Mouse (Mus musculus) thymus, postnatal 10 days (tissue): ENCODE measurements around the gene Tbc1d23.
A peak's percentile ranks its signal among the peaks of the same experiment; 100 is the strongest.

Source experiments
- DNase-seq, 2 experiments: peaks; one replicate each; pipeline ENCODE4 v3.0.0; 2021; ENCODE audit warnings: low spot score in 2 of 2

Tbc1d23 gene

GRCm38 (mm10) chr16:57163694-57164093, 67.6 kb downstream of the Tbc1d23 start:
- DNase-seq, result no peak

- no peak for DNase-seq
Observed at GRCm38 (mm10) chr16:57162841-57163240, 68.5 kb downstream of the Tbc1d23 start.

GRCm38 (mm10) chr16:57159835-57160234, 71.5 kb downstream of the Tbc1d23 start:
- DNase-seq, result no peak

GRCm38 (mm10) chr16:57157728-57158127, 73.6 kb downstream of the Tbc1d23 start:
- no peak for DNase-seq

- no peak for DNase-seq
Observed at GRCm38 (mm10) chr16:57157076-57157475, 74.2 kb downstream of the Tbc1d23 start.

- no peak for DNase-seq
Observed at GRCm38 (mm10) chr16:57155899-57156298, 75.4 kb downstream of the Tbc1d23 start.

- no peak for DNase-seq
Observed at GRCm38 (mm10) chr16:57151437-57151836, 79.9 kb downstream of the Tbc1d23 start.

- no peak for DNase-seq
Observed at GRCm38 (mm10) chr16:57144741-57145140, 86.6 kb downstream of the Tbc1d23 start.

- no peak for DNase-seq
Observed at GRCm38 (mm10) chr16:57133611-57134010, 97.7 kb downstream of the Tbc1d23 start.

- no peak for DNase-seq
Observed at GRCm38 (mm10) chr16:57132326-57132725, 99.0 kb downstream of the Tbc1d23 start.

GRCm38 (mm10) chr16:57131544-57131943, 99.8 kb downstream of the Tbc1d23 start:
- DNase-seq, result no peak

GRCm38 (mm10) chr16:57130752-57131400, 100.4 kb downstream of the Tbc1d23 start:
- DNase-seq, result no peak

- DNase-seq, result no peak
Observed at GRCm38 (mm10) chr16:57127825-57128224, 103.5 kb downstream of the Tbc1d23 start.

- no peak for DNase-seq
Observed at GRCm38 (mm10) chr16:57126268-57126667, 105.0 kb downstream of the Tbc1d23 start.

GRCm38 (mm10) chr16:57122682-57123445, 108.4 kb downstream of the Tbc1d23 start:
- no peak for DNase-seq

GRCm38 (mm10) chr16:57121816-57122415, 109.4 kb downstream of the Tbc1d23 start:
- DNase-seq, result peak in 1 of 2 experiments; percentile 21

- DNase-seq, result peak; percentile 88
Observed at GRCm38 (mm10) chr16:57120913-57121815, 110.1 kb downstream of the Tbc1d23 start, which contains the start of gene Tomm70a. Tomm70a (plus strand) TSS chr16:57121703.
